Mouse (Mus musculus): ENCODE results near the gene Snd1. TPM values are rescaled to one million over a fixed set of nuclear protein-coding genes. Genes with fewer than 3 reads are reported as not detected.
A peak's percentile ranks its signal among the peaks of the same experiment; 100 is the strongest.

Gene Snd1
- polyA plus RNA-seq, 1 experiment = 155 TPM

GRCm38 (mm10) chr6:28459221-28459668 lies 15.7 kb upstream of the Snd1 start:
- Histone ChIP-seq H3K27me3 (ENCODE audit: control insufficient read depth, insufficient read depth, insufficient read length) (peaks cover 3% of the 10 kb centered on the region), H3K4me3 (ENCODE audit: insufficient read depth, poor library complexity, severe bottlenecking) (no peak overlapping the region), H3K79me2 (ENCODE audit: control insufficient read depth, insufficient read depth) (no peaks in the 10 kb centered on the region), H3K79me3 (ENCODE audit: low read depth) (no peaks in the 10 kb centered on the region), H3K36me3 (ENCODE audit: control insufficient read depth, insufficient read depth) (no peaks in the 10 kb centered on the region), H3ac (ENCODE audit: control insufficient read depth, insufficient read length, low read depth) (no peak overlapping the region)
- TF ChIP-seq MYOD1 (IDR thresholded peaks at IDR 0.05; ENCODE audit: control insufficient read depth, insufficient read length, low read depth) (no peak), CEBPB (IDR thresholded peaks at IDR 0.05; ENCODE audit: low read depth) (no peak), FOSL1 (IDR thresholded peaks at IDR 0.05; ENCODE audit: insufficient read depth, low read length, poor library complexity, severe bottlenecking) (no peak), MAX (IDR thresholded peaks at IDR 0.05) (no peak), CTCF (IDR thresholded peaks at IDR 0.05; ENCODE audit: control insufficient read depth, insufficient read depth, insufficient read length) (no peak), MYOG (IDR thresholded peaks at IDR 0.05; ENCODE audit: control insufficient read depth, extremely low read depth, insufficient read length) (no peak), USF1 (IDR thresholded peaks at IDR 0.05; ENCODE audit: low read depth) (no peak)

GRCm38 (mm10) chr6:28460534-28460933 lies 14.4 kb upstream of the Snd1 start:
- Histone ChIP-seq H3K79me2 (ENCODE audit: control insufficient read depth, insufficient read depth) (no peaks in the 10 kb centered on the region), H3K27me3 (ENCODE audit: control insufficient read depth, insufficient read depth, insufficient read length) (peaks cover 3% of the 10 kb centered on the region), H3K4me3 (ENCODE audit: insufficient read depth, poor library complexity, severe bottlenecking) (no peak overlapping the region), H3ac (ENCODE audit: control insufficient read depth, insufficient read length, low read depth) (no peak overlapping the region), H3K79me3 (ENCODE audit: low read depth) (no peaks in the 10 kb centered on the region), H3K36me3 (ENCODE audit: control insufficient read depth, insufficient read depth) (no peaks in the 10 kb centered on the region)
- no peak for TF ChIP-seq CTCF (IDR thresholded peaks at IDR 0.05; ENCODE audit: control insufficient read depth, insufficient read depth, insufficient read length)
- no peak for TF ChIP-seq MAX (IDR thresholded peaks at IDR 0.05)
- no peak for TF ChIP-seq MYOG (IDR thresholded peaks at IDR 0.05; ENCODE audit: control insufficient read depth, extremely low read depth, insufficient read length)
- TF ChIP-seq FOSL1 (IDR thresholded peaks at IDR 0.05; ENCODE audit: insufficient read depth, low read length, poor library complexity, severe bottlenecking) = no peak
- no peak for TF ChIP-seq MYOD1 (IDR thresholded peaks at IDR 0.05; ENCODE audit: control insufficient read depth, insufficient read length, low read depth)
- no peak for TF ChIP-seq USF1 (IDR thresholded peaks at IDR 0.05; ENCODE audit: low read depth)

GRCm38 (mm10) chr6:28464630-28465029 lies 10.3 kb upstream of the Snd1 start:
- no peaks in the 10 kb centered on the region for H3K27me3 ChIP-seq (ENCODE audit: control insufficient read depth, insufficient read depth, insufficient read length)
- no peaks in the 10 kb centered on the region for H3K79me2 ChIP-seq (ENCODE audit: control insufficient read depth, insufficient read depth)
- no peak overlapping the region for H3ac ChIP-seq (ENCODE audit: control insufficient read depth, insufficient read length, low read depth)
- H3K4me3 ChIP-seq (ENCODE audit: insufficient read depth, poor library complexity, severe bottlenecking) = no peak overlapping the region
- H3K36me3 ChIP-seq (ENCODE audit: control insufficient read depth, insufficient read depth) = no peaks in the 10 kb centered on the region
- TF ChIP-seq MYOG (IDR thresholded peaks at IDR 0.05; ENCODE audit: control insufficient read depth, extremely low read depth, insufficient read length) (no peak), CEBPB (IDR thresholded peaks at IDR 0.05; ENCODE audit: low read depth) (no peak), USF1 (IDR thresholded peaks at IDR 0.05; ENCODE audit: low read depth) (no peak), MYOD1 (IDR thresholded peaks at IDR 0.05; ENCODE audit: control insufficient read depth, insufficient read length, low read depth) (no peak)
- H3K79me3 ChIP-seq (ENCODE audit: low read depth) = no peaks in the 10 kb centered on the region

GRCm38 (mm10) chr6:28470017-28470602 lies 4.8 kb upstream of the Snd1 start:
- Histone ChIP-seq H3K4me3 (ENCODE audit: insufficient read depth, poor library complexity, severe bottlenecking) (no peak overlapping the region), H3K36me3 (ENCODE audit: control insufficient read depth, insufficient read depth) (no peaks in the 10 kb centered on the region)
- TF ChIP-seq FOSL1 (IDR thresholded peaks at IDR 0.05; ENCODE audit: insufficient read depth, low read length, poor library complexity, severe bottlenecking) = no peak
- TF ChIP-seq USF1 (IDR thresholded peaks at IDR 0.05; ENCODE audit: low read depth) = no peak
- no peak for TF ChIP-seq MAX (IDR thresholded peaks at IDR 0.05)
- TF ChIP-seq MYOD1 (IDR thresholded peaks at IDR 0.05; ENCODE audit: control insufficient read depth, insufficient read length, low read depth) = no peak
- no peak for TF ChIP-seq CTCF (IDR thresholded peaks at IDR 0.05; ENCODE audit: control insufficient read depth, insufficient read depth, insufficient read length)
- no peak for TF ChIP-seq MYOG (IDR thresholded peaks at IDR 0.05; ENCODE audit: control insufficient read depth, extremely low read depth, insufficient read length)
- TF ChIP-seq CEBPB (IDR thresholded peaks at IDR 0.05; ENCODE audit: low read depth) = no peak

GRCm38 (mm10) chr6:28470621-28471020 lies 4.3 kb upstream of the Snd1 start:
- H3K4me3 ChIP-seq (ENCODE audit: insufficient read depth, poor library complexity, severe bottlenecking) = no peak overlapping the region
- no peaks in the 10 kb centered on the region for H3K36me3 ChIP-seq (ENCODE audit: control insufficient read depth, insufficient read depth)
- TF ChIP-seq MYOD1 (IDR thresholded peaks at IDR 0.05; ENCODE audit: control insufficient read depth, insufficient read length, low read depth) = no peak
- peak; percentile 31 for TF ChIP-seq FOSL1 (IDR thresholded peaks at IDR 0.05; ENCODE audit: insufficient read depth, low read length, poor library complexity, severe bottlenecking)
- no peaks in the 10 kb centered on the region for H3K79me2 ChIP-seq (ENCODE audit: control insufficient read depth, insufficient read depth)
- H3ac ChIP-seq (ENCODE audit: control insufficient read depth, insufficient read length, low read depth) = no peak overlapping the region
- no peaks in the 10 kb centered on the region for H3K79me3 ChIP-seq (ENCODE audit: low read depth)
- no peaks in the 10 kb centered on the region for H3K27me3 ChIP-seq (ENCODE audit: control insufficient read depth, insufficient read depth, insufficient read length)

More at GRCm38 (mm10) chr6:28470017-28470602, 4.8 kb upstream of the Snd1 start:
- Histone ChIP-seq H3K79me3 (ENCODE audit: low read depth) (no peaks in the 10 kb centered on the region), H3ac (ENCODE audit: control insufficient read depth, insufficient read length, low read depth) (no peak overlapping the region), H3K79me2 (ENCODE audit: control insufficient read depth, insufficient read depth) (no peaks in the 10 kb centered on the region), H3K27me3 (ENCODE audit: control insufficient read depth, insufficient read depth, insufficient read length) (no peaks in the 10 kb centered on the region)

Data from C2C12 (cell line).